Mouse (Mus musculus) midbrain, embryonic 15.5 days (tissue): Measurements from ENCODE around the gene Sertad3. TPM values are rescaled to one million over a fixed set of nuclear protein-coding genes. Genes with fewer than 3 reads are reported as not detected.
A peak's percentile ranks its signal among the peaks of the same experiment; 100 is the strongest.

Source experiments
- ATAC-seq: fragments of 200-750 bp; cut with Nextera tagmentation; replicated peaks from 2 replicates; pipeline ENCODE4 v1.8.0; 2017; ENCODE audit warnings: moderate TSS enrichment
- H3K27ac ChIP-seq: fragments of 300-500 bp; sonication (generic); 2 replicates; pipeline ENCODE4 v1.5.1; 2015; ENCODE audit warnings: mild to moderate bottlenecking, inconsistent platforms
- H3K27me3 ChIP-seq: fragments of 300-500 bp; sonication (generic); replicated peaks from 2 replicates; pipeline ENCODE4 v1.6.1; 2015; ENCODE audit warnings: inconsistent platforms
- H3K36me3 ChIP-seq: fragments of 300-500 bp; sonication (generic); replicated peaks from 2 replicates; pipeline ENCODE4 v1.6.1; 2015; ENCODE audit warnings: inconsistent platforms
- H3K4me1 ChIP-seq: fragments of 300-500 bp; sonication (generic); 2 replicates; pipeline ENCODE4 v1.6.1; 2015; ENCODE audit warnings: inconsistent platforms
- H3K4me2 ChIP-seq: fragments of 300-500 bp; sonication (generic); 2 replicates; pipeline ENCODE4 v1.6.1; 2015; ENCODE audit warnings: inconsistent platforms, mild to moderate bottlenecking, moderate library complexity
- H3K4me3 ChIP-seq: fragments of 300-500 bp; sonication (generic); 2 replicates; pipeline ENCODE4 v1.5.1; 2015; ENCODE audit warnings: mild to moderate bottlenecking, inconsistent platforms
- H3K9ac ChIP-seq: fragments of 300-500 bp; sonication (generic); 2 replicates; pipeline ENCODE4 v1.6.1; 2015; ENCODE audit warnings: mild to moderate bottlenecking, inconsistent platforms
- H3K9me3 ChIP-seq: fragments of 300-500 bp; sonication (generic); 2 replicates; pipeline ENCODE4 v1.6.1; 2016; ENCODE audit warnings: inconsistent platforms
- WGBS: fragments of 180-500 bp; shearing (Covaris S2); methylation state at CpG from one replicate; pipeline ENCODE4 v1.1.7; 2015; ENCODE audit warnings: mixed read lengths; 5-methylcytosine and 5-hydroxymethylcytosine counted together
- polyA plus RNA-seq: library from polyadenylated mRNA; unstranded; fragments of >200 nt; fragmentation: Nextera tagmentation; extraction: Ambion mirVana; gene quantifications from 2 replicates; pipeline ENCODE4 v1.2.1, GENCODE M21; 2015

The Sertad3 gene
- polyA plus RNA-seq, 1 experiment from 2014 or later = 7.9 TPM

DNA sequence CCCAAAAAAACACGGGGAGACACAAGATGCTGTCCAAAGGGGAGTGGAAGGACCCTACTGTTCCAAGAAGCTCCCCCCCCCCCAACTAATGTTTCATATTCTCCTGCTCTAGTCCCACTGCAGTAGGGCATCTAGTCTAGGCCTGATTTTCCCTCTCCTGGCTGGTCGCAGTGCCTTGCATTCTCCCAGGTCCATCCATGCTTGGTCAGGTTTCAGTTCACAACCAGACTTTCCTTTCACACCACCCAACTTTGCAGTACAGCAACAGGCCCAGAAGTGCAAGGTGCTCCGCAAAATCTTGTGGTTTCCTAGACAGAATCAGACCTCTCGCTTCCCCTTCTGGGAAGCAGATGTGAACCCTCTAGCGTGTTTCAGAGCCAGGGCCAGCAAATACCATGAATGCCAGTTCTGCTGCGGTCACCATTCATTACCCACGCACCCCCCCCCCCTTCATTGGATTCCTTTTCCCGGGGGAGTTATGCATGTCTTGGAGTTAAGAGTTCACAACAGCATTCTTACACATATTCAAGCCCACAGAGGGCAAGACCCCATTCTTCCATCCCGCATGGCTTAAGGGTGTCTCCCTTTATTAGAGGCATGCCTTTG, 33.3 kb downstream of the Sertad3 start:
- Histone ChIP-seq H3K9ac (peak overlapping the region; percentile 59; the same call in 1 of the 2 replicates), H3K36me3 (no peaks in the 10 kb centered on the region), H3K4me3 (peak overlapping the region; percentile 53), H3K4me1 (peaks cover 11% of the 10 kb centered on the region), H3K4me2 (peak overlapping the region; percentile 61), H3K27me3 (no peaks in the 10 kb centered on the region), H3K9me3 (no peaks in the 10 kb centered on the region), H3K27ac (peak overlapping the region; percentile 94)
- ATAC-seq = 0 out of 2 replicates have a peak, but pooled peaks have one; percentile 1
- 43% methylated on average over 9 of the region's 9 CpGs for WGBS

GRCm38 (mm10) chr7:27507711-27508647, 34.4 kb downstream of the Sertad3 start:
- Histone ChIP-seq H3K27ac (peak overlapping the region; percentile 94), H3K4me2 (peak overlapping the region; percentile 61), H3K4me1 (peaks cover 11% of the 10 kb centered on the region), H3K4me3 (peak overlapping the region; percentile 53), H3K27me3 (no peaks in the 10 kb centered on the region), H3K9ac (peak overlapping the region; percentile 59), H3K36me3 (no peaks in the 10 kb centered on the region), H3K9me3 (no peaks in the 10 kb centered on the region)
- under 1% methylated on average over 53 of the region's 54 CpGs for WGBS
- ATAC-seq = peak; percentile 93

DNA sequence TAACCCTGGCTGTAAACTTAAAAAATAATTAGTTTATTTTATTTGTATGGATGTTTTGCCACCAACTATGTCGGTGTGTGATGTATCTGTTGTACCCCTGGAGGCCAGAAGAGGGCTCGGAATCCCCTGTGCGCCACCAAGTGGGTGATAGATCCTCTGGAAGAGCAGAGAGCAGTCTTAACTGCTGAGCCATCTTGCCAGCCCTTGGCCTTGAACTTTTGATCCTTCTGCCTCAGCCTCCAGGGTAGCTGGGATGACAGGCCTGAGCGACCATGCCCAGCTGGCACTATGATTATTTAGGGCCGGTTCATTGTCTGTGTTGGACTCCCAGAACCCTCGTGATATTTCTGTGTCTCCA, 35.1 kb downstream of the Sertad3 start:
- H3K27ac ChIP-seq = no peak overlapping the region
- 23% methylated on average over 6 of the region's 6 CpGs for WGBS

DNA sequence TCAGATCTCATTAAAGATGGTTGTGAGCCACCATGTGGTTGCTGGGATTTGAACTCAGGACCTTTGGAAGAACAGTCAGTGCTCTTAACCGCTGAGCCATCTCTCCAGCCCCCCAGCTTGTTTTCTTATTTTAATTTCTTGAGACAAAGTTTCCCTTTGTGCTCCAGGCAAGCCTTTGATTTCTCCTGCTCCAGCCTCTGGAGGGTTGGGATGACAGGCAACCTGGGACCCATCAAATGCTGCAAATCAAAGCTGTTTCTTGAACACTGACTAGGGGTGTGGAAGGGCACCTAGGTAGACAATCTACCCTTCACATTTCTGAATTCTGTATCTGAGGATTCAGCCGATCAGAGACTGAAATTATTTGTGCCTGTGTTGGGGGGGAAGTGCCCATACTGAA, 37.2 kb downstream of the Sertad3 start:
- no peak for ATAC-seq
- H3K27me3 ChIP-seq = no peaks in the 10 kb centered on the region
- H3K27ac ChIP-seq = no peak overlapping the region
- no peaks in the 10 kb centered on the region for H3K9me3 ChIP-seq
- WGBS = 83% methylated on average over 2 of the region's 2 CpGs
- no peak overlapping the region for H3K9ac ChIP-seq
- H3K4me2 ChIP-seq = no peak overlapping the region
- no peaks in the 10 kb centered on the region for H3K36me3 ChIP-seq
- H3K4me1 ChIP-seq = peaks cover 11% of the 10 kb centered on the region
- H3K4me3 ChIP-seq = no peak overlapping the region

More for the DNA sequence above, 35.1 kb downstream of the Sertad3 start:
- H3K9ac ChIP-seq = no peak overlapping the region
- peaks cover 11% of the 10 kb centered on the region for H3K4me1 ChIP-seq
- no peaks in the 10 kb centered on the region for H3K27me3 ChIP-seq
- no peaks in the 10 kb centered on the region for H3K36me3 ChIP-seq
- H3K4me3 ChIP-seq = peak overlapping the region; percentile 53
- peak; percentile 50 for ATAC-seq
- no peaks in the 10 kb centered on the region for H3K9me3 ChIP-seq
- H3K4me2 ChIP-seq = peak overlapping the region; percentile 61

DNA sequence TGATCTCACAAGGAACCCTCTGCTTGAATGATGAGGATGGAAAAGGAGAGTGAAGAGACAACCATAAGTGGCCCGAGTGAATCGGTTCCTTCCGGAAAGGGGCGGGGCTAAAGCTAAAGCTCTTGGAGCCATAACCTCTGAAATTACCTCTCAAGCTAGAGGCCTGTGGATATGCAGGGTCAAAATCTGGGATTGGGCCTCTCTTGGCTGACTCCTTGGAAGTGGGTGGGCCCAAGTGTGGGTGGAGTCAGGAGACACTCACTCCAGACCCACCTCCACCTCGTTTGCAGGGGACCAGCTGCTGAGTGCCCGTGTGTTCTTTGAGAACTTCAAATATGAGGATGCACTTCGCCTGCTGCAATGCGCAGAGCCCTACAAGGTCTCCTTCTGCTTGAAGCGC, 41.4 kb downstream of the Sertad3 start:
- Histone ChIP-seq H3K4me2 (no peak overlapping the region), H3K27me3 (no peaks in the 10 kb centered on the region), H3K27ac (no peak overlapping the region), H3K9me3 (no peaks in the 10 kb centered on the region), H3K36me3 (no peaks in the 10 kb centered on the region), H3K4me3 (no peak overlapping the region), H3K4me1 (no peaks in the 10 kb centered on the region), H3K9ac (no peak overlapping the region)
- no peak for ATAC-seq
- 82% methylated on average over 9 of the region's 9 CpGs for WGBS

DNA sequence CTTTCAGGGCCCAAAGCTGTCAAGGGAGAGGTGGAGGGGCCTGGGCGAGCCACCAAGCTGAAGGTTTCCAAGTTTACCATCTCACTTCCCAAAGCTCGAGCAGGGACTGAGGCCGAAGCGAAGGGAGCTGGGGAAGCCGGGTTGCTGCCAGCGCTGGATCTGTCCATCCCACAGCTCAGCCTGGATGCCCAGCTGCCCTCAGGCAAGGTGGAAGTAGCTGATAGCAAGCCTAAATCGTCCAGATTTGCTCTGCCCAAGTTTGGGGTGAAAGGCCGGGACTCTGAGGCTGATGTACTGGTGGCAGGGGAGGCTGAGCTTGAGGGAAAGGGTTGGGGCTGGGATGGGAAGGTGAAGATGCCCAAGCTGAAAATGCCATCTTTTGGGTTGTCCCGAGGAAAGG, 44.7 kb downstream of the Sertad3 start:
- H3K27me3 ChIP-seq = no peaks in the 10 kb centered on the region
- 85% methylated on average over 9 of the region's 9 CpGs for WGBS
- H3K9me3 ChIP-seq = no peaks in the 10 kb centered on the region
- H3K4me3 ChIP-seq = no peak overlapping the region
- no peak overlapping the region for H3K9ac ChIP-seq
- no peak overlapping the region for H3K27ac ChIP-seq
- no peaks in the 10 kb centered on the region for H3K4me1 ChIP-seq
- no peak for ATAC-seq
- H3K4me2 ChIP-seq = no peak overlapping the region
- no peaks in the 10 kb centered on the region for H3K36me3 ChIP-seq

DNA sequence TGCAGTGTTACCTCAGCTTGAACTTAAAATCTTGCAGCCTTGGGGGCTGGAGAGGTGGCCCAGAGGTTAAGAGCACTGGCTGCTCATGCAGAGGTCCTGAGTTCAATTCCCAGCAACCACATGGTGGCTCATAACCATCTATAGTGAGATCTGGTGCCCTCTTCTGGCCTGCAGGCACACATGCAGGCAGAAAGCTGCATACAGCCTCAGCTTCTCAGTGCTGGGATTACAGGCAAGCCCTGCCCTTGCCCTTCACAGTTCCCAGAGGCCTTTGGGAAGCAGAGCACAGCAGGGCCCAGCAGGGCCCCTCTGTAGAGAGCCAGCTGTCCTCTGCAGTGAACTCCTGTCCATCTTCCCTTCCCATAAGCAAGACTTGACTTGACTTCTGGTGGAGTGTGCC, 46.5 kb downstream of the Sertad3 start:
- no peak overlapping the region for H3K9ac ChIP-seq
- no peak for ATAC-seq
- H3K4me3 ChIP-seq = no peak overlapping the region

GRCm38 (mm10) chr7:27520599-27520998, 47.0 kb downstream of the Sertad3 start:
- Histone ChIP-seq H3K4me1 (no peaks in the 10 kb centered on the region), H3K27me3 (no peaks in the 10 kb centered on the region), H3K4me2 (no peak overlapping the region), H3K9me3 (no peaks in the 10 kb centered on the region), H3K27ac (no peak overlapping the region), H3K36me3 (no peaks in the 10 kb centered on the region), H3K9ac (no peak overlapping the region), H3K4me3 (no peak overlapping the region)
- ATAC-seq = no peak
- WGBS = 86% methylated on average over 1 of the region's 1 CpGs

More for the DNA sequence above, 46.5 kb downstream of the Sertad3 start:
- no peaks in the 10 kb centered on the region for H3K4me1 ChIP-seq
- no peaks in the 10 kb centered on the region for H3K27me3 ChIP-seq
- no peaks in the 10 kb centered on the region for H3K36me3 ChIP-seq
- H3K9me3 ChIP-seq = no peaks in the 10 kb centered on the region
- no peak overlapping the region for H3K4me2 ChIP-seq
- no peak overlapping the region for H3K27ac ChIP-seq

- Histone ChIP-seq H3K27ac (no peak within 1 kb of the TSS), H3K9ac (no peak within 1 kb of the TSS), H3K9me3 (no peaks in the 10 kb centered on the region), H3K4me2 (no peak within 1 kb of the TSS), H3K4me1 (no peaks in the 10 kb centered on the region), H3K4me3 (no peak within 1 kb of the TSS), H3K27me3 (no peaks in the 10 kb centered on the region), H3K36me3 (no peaks in the 10 kb centered on the region)
- 62% methylated on average over 5 of the region's 5 CpGs for WGBS
- no peak for ATAC-seq
These were observed 49.4 kb downstream of the Sertad3 start, which contains the start of gene Hipk4 for GRCm38 (mm10) chr7:27522967-27523366. Hipk4 (plus strand) TSS chr7:27523267.

DNA sequence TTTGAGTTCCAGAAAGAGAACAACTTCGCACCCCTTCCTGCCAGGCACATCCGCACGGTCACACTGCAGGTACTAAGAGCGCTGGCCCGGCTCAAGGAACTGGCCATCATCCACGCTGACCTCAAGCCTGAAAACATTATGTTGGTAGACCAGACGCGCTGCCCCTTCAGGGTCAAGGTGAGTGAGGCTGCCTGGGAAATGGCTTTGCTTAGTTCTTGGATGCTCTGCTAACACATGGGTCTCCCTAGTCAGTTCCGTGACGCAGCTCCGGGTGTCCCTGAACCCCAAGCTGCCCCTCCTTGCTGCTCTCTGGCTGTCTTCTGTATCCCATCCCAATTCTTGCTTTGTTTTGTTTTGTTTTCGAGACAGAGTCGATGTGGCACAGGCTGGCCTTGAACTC, 50.2 kb downstream of the Sertad3 start:
- ATAC-seq = no peak
- H3K4me1 ChIP-seq = no peaks in the 10 kb centered on the region
- WGBS = 94% methylated on average over 13 of the region's 13 CpGs

DNA sequence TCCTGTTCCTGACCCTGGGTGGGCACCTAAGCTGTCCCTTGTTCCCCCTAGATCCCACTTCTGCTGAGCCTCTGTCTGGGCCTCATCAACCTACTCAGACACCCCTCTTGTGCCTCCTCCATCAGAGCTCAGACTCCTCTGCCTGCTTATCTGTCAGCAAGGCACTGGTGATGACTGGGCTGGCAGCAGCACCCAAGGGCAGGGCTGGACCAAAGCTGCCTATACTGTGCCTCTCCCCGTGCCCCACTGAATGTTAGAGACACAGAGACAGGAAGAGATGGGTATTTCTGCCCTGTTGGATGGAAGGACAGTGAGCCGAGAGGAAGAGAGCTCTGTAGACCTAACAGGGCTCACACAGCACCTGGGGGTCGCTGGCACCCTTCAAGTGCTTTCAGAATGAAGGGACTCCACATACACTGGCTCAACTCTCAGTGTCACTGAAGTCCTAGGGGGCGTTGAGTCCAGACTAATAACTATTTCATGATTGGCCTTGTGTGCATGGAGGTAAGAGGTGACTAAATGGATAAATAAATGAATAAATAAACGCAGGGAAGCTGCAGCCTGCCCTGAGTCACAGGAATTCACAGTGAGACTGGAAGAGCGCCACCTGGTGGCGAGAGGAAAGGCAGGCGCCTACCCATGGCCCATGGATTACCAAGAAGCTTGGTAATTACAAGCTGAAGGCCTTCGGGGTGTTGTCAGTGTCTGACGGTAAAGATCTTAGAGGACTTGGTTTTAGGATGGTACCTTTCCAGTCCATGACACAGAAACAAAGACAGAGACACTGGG, 52.7 kb downstream of the Sertad3 start:
- Histone ChIP-seq H3K36me3 (0 out of 2 replicates have a peak, but pooled peaks cover 3% of the 10 kb centered on the region), H3K4me1 (no peaks in the 10 kb centered on the region), H3K9ac (no peak overlapping the region), H3K9me3 (no peaks in the 10 kb centered on the region), H3K27me3 (no peaks in the 10 kb centered on the region), H3K27ac (no peak overlapping the region), H3K4me2 (no peak overlapping the region), H3K4me3 (no peak overlapping the region)
- 21% methylated on average over 10 of the region's 10 CpGs for WGBS
- peak; percentile 76 for ATAC-seq

More for the DNA sequence above, 50.2 kb downstream of the Sertad3 start:
- Histone ChIP-seq H3K4me2 (no peak overlapping the region), H3K27me3 (no peaks in the 10 kb centered on the region), H3K9me3 (no peaks in the 10 kb centered on the region), H3K9ac (no peak overlapping the region), H3K4me3 (no peak overlapping the region), H3K36me3 (no peaks in the 10 kb centered on the region), H3K27ac (no peak overlapping the region)
